Mouse (Mus musculus): Measurements from ENCODE around the gene Eno1. TPM values are rescaled to one million over a fixed set of nuclear protein-coding genes. Genes with fewer than 3 reads are reported as not detected.

The Eno1 gene
- polyA plus RNA-seq, 1 experiment from 2014 or later: 1,551 TPM

DNA sequence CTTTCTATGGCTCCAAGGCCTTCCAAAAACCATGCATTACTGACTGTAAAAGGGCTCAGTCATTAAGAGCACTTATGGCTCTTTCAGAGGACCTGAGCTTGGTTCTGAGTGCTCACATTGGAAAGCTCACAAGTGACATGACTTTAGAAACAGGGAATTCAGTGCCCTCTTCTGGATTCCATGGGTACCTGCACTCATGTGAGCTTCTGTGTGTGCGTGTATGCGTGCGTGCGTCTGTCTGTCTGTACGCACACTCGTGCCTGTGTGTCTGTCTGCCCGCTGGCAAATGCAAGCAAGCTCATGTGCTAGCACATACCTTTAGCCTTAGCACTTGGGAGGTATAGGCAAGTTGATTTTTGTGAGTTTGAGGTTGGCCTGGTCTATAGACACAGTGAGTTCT is 59.4 kb downstream of the Eno1 start:
- no peaks in the 10 kb centered on the region for H3K4me1 ChIP-seq (replicated peaks; ENCODE audit: control insufficient read depth, insufficient read depth, low read length)
- 97% methylated on average over 7 of the region's 7 CpGs for WGBS
- no peak overlapping the region for H3K4me3 ChIP-seq (ENCODE audit: low read length)
- ATAC-seq (ENCODE audit: low read depth): no peak
- H3K9ac ChIP-seq (ENCODE audit: low read length): no peak overlapping the region
- H3K27ac ChIP-seq (ENCODE audit: low read length): no peak overlapping the region
- no peaks in the 10 kb centered on the region for H3K27me3 ChIP-seq (ENCODE audit: control insufficient read depth, insufficient read depth, low read depth, low read length)
- H3K9me3 ChIP-seq (ENCODE audit: control insufficient read depth, low read length): no peaks in the 10 kb centered on the region
- no peak overlapping the region for H3K4me2 ChIP-seq (ENCODE audit: low read depth, low read length)
- no peaks in the 10 kb centered on the region for H3K36me3 ChIP-seq (ENCODE audit: control insufficient read depth, insufficient read depth, low read length)

Other genes starting within 250 kb of the Eno1 start
- gene H6pd, start 227.7 kb upstream of the Eno1 start, polyA plus RNA-seq (2015; fragmentation: Nextera tagmentation; extraction: Ambion mirVana): 38.3 and 39.6 TPM in 2 replicates
- gene Gpr157, start 149.4 kb upstream of the Eno1 start, polyA plus RNA-seq (2015; fragmentation: Nextera tagmentation; extraction: Ambion mirVana): 2.3 TPM in 2 replicates
- 0.26 and 0.50 TPM in 2 replicates for gene Slc2a5, start 117.4 kb upstream of the Eno1 start, polyA plus RNA-seq (2015; fragmentation: Nextera tagmentation; extraction: Ambion mirVana)
- gene Slc2a7, start 87.7 kb upstream of the Eno1 start, polyA plus RNA-seq (2015; fragmentation: Nextera tagmentation; extraction: Ambion mirVana): not detected in 2 replicates
- not detected in 2 replicates for gene Car6, start 35.4 kb upstream of the Eno1 start, polyA plus RNA-seq (2015; fragmentation: Nextera tagmentation; extraction: Ambion mirVana)
- 24.8 and 30.3 TPM in 2 replicates for gene Rere, start 44.9 kb downstream of the Eno1 start, polyA plus RNA-seq (2015; fragmentation: Nextera tagmentation; extraction: Ambion mirVana)